20 mouse cellular contexts compared by ENCODE assay signal in genomic region chr9:106311625-106312191, GRCm38 (mm10). TPM values are rescaled to one million over a fixed set of nuclear protein-coding genes. Genes with fewer than 3 reads are reported as not detected.
DNase-seq lines count a peak whose midpoint lies in the region; ATAC-seq and TF ChIP-seq lines count a peak whose summit lies in the region.
"Had no signal": no experiment of that assay in that cellular context is flagged by ENCODE, and none has a peak within 500 bp of the region (broad histone marks: within the 10 kb centered on the region; RNA-seq: fewer than 3 reads in every experiment).

No protein-coding gene starts in this region.

- H3K9ac ChIP-seq in forebrain, embryonic 11.5 days (ENCODE audit: low read length) = no peak overlapping the region
- 0 out of 2 replicates have a peak overlapping the region, but pooled peaks have one; percentile 18 for H3K9ac ChIP-seq in heart, embryonic 11.5 days (ENCODE audit: low read depth, low read length)
- no peak overlapping the region; the same call in 1 of the 2 replicates for H3K9ac ChIP-seq in heart, postnatal 0 days (replicated peaks; ENCODE audit: low read depth, low read length)
- H3K9ac ChIP-seq: forebrain, postnatal 0 days; hindbrain, embryonic 14.5 days; limb, embryonic 12.5 days; liver, postnatal 0 days; midbrain, embryonic 13.5 days had no signal

- H3K9me3 ChIP-seq in forebrain, embryonic 10.5 days = no peaks in the 10 kb centered on the region
- H3K9me3 ChIP-seq in forebrain, embryonic 11.5 days (ENCODE audit: control insufficient read depth, low read length) = no peaks in the 10 kb centered on the region
- no peaks in the 10 kb centered on the region for H3K9me3 ChIP-seq in heart, embryonic 11.5 days (replicated peaks; ENCODE audit: control insufficient read depth, low read length)
- no peaks in the 10 kb centered on the region for H3K9me3 ChIP-seq in heart, postnatal 0 days (replicated peaks; ENCODE audit: control insufficient read depth, low read length)
- H3K9me3 ChIP-seq: limb, embryonic 12.5 days; midbrain, embryonic 13.5 days had no signal

- peaks cover 25% of the 10 kb centered on the region for H3K4me1 ChIP-seq in forebrain, embryonic 10.5 days
- H3K4me1 ChIP-seq in forebrain, embryonic 11.5 days (replicated peaks; ENCODE audit: control insufficient read depth, insufficient read depth, low read length) = no peaks in the 10 kb centered on the region
- H3K4me1 ChIP-seq in heart, embryonic 11.5 days (ENCODE audit: control insufficient read depth, insufficient read depth, low read length) = peaks cover 5% of the 10 kb centered on the region; the same call in 1 of the 2 replicates
- H3K4me1 ChIP-seq in heart, postnatal 0 days (ENCODE audit: control insufficient read depth, insufficient read depth) = peaks cover 10% of the 10 kb centered on the region
- H3K4me1 ChIP-seq: midbrain, embryonic 13.5 days had no signal

- ATAC-seq in forebrain, embryonic 11.5 days (replicated peaks; ENCODE audit: low FRiP score) = no peak
- no peak for ATAC-seq in heart, embryonic 11.5 days (replicated peaks; ENCODE audit: insufficient number of reproducible peaks, low FRiP score, low TSS enrichment)
- ATAC-seq in heart, postnatal 0 days (ENCODE audit: insufficient read depth, low read depth) = peak; percentile 67
- ATAC-seq: forebrain, postnatal 0 days; inflammation-experienced regulatory T-cells, adult 6 months; liver, postnatal 0 days; midbrain, embryonic 13.5 days had no signal

- H3K36me3 ChIP-seq in forebrain, embryonic 10.5 days (replicated peaks) = peaks cover 34% of the 10 kb centered on the region
- H3K36me3 ChIP-seq in forebrain, embryonic 11.5 days (ENCODE audit: control insufficient read depth, insufficient read depth, low read length) = no peaks in the 10 kb centered on the region
- H3K36me3 ChIP-seq in heart, embryonic 11.5 days (ENCODE audit: control insufficient read depth, insufficient read depth, low read length) = no peaks in the 10 kb centered on the region
- H3K36me3 ChIP-seq in heart, postnatal 0 days (replicated peaks; ENCODE audit: control insufficient read depth, insufficient read depth, low read length) = peaks cover 3% of the 10 kb centered on the region; the same call in 1 of the 2 replicates
- H3K36me3 ChIP-seq: midbrain, embryonic 13.5 days had no signal

- intact Hi-C loops in heart, postnatal 10 days (cut with DNase I) = no loop called here

- TF ChIP-seq EP300 in heart, postnatal 0 days (IDR thresholded peaks at IDR 0.05; ENCODE audit: low read depth) = no peak

- no peak for TF ChIP-seq CTCF in layer of hippocampus, adult 2 months (conservative IDR thresholded peaks at IDR 0.05)
- no peak for TF ChIP-seq CTCF in heart, postnatal 0 days (IDR thresholded peaks at IDR 0.05; ENCODE audit: low read depth)

- 76% methylated on average over 10 of the region's 10 CpGs for WGBS in forebrain, embryonic 10.5 days
- 71% methylated on average over 10 of the region's 10 CpGs for WGBS in forebrain, embryonic 11.5 days
- 50% methylated on average over 10 of the region's 10 CpGs for WGBS in heart, embryonic 11.5 days (ENCODE audit: insufficient replicate concordance)
- 35% methylated on average over 10 of the region's 10 CpGs for WGBS in heart, postnatal 0 days

- peak overlapping the region; percentile 32; the same call in 1 of the 2 replicates for H3K27ac ChIP-seq in forebrain, embryonic 10.5 days
- no peak overlapping the region for H3K27ac ChIP-seq in forebrain, embryonic 11.5 days (ENCODE audit: low read depth, low read length)
- H3K27ac ChIP-seq in heart, embryonic 11.5 days (ENCODE audit: low read depth, low read length) = peak overlapping the region; percentile 67
- peak overlapping the region; percentile 8 for H3K27ac ChIP-seq in layer of hippocampus, adult 2 months
- peak overlapping the region; percentile 74 for H3K27ac ChIP-seq in heart, postnatal 0 days (ENCODE audit: low read depth)
- H3K27ac ChIP-seq: hindbrain, embryonic 14.5 days; limb, embryonic 12.5 days; midbrain, embryonic 13.5 days had no signal

- H3K4me2 ChIP-seq in forebrain, embryonic 11.5 days (ENCODE audit: low read depth, low read length, severe bottlenecking) = no peak overlapping the region
- no peak overlapping the region for H3K4me2 ChIP-seq in heart, embryonic 11.5 days
- H3K4me2 ChIP-seq in heart, postnatal 0 days (ENCODE audit: low read depth, low read length) = no peak overlapping the region
- H3K4me2 ChIP-seq: hindbrain, embryonic 14.5 days; limb, embryonic 12.5 days; liver, embryonic 11.5 days; midbrain, embryonic 13.5 days had no signal

- H3K27me3 ChIP-seq in forebrain, embryonic 10.5 days (ENCODE audit: poor library complexity, severe bottlenecking) = no peaks in the 10 kb centered on the region
- no peaks in the 10 kb centered on the region for H3K27me3 ChIP-seq in forebrain, embryonic 11.5 days (ENCODE audit: control insufficient read depth, insufficient read depth, low read length)
- H3K27me3 ChIP-seq in heart, embryonic 11.5 days (ENCODE audit: control insufficient read depth, insufficient read depth, low read length) = no peaks in the 10 kb centered on the region
- H3K27me3 ChIP-seq in heart, postnatal 0 days (ENCODE audit: control insufficient read depth, insufficient read depth, low read length) = no peaks in the 10 kb centered on the region
- H3K27me3 ChIP-seq: limb, embryonic 12.5 days; midbrain, embryonic 13.5 days had no signal

- no peak overlapping the region for H3K4me3 ChIP-seq in forebrain, embryonic 10.5 days
- no peak overlapping the region for H3K4me3 ChIP-seq in forebrain, embryonic 11.5 days (ENCODE audit: low read depth, low read length)
- no peak overlapping the region for H3K4me3 ChIP-seq in heart, embryonic 11.5 days (ENCODE audit: low read depth, low read length)
- no peak overlapping the region for H3K4me3 ChIP-seq in layer of hippocampus, adult 2 months
- no peak overlapping the region for H3K4me3 ChIP-seq in heart, postnatal 0 days (ENCODE audit: low read depth, low read length)
- H3K4me3 ChIP-seq: limb, embryonic 12.5 days; midbrain, embryonic 13.5 days had no signal

- DNase-seq in forebrain, embryonic 10.5 days (ENCODE audit: extremely low spot score, low spot score) = no peak
- DNase-seq in forebrain, embryonic 11.5 days (ENCODE audit: low spot score) = no peak
- DNase-seq in heart, postnatal 10 days = no peak
- no peak for DNase-seq in layer of hippocampus, adult 2 months (ENCODE audit: low spot score in 2 of 2)
- DNase-seq in layer of hippocampus, adult 18-20 months (ENCODE audit: low spot score in 2 of 2) = no peak
- DNase-seq in heart, postnatal 0 days (ENCODE audit: low spot score) = peak; percentile 58
- DNase-seq: adrenal gland, postnatal 25 days; cerebellum, adult 9-10 months; forebrain, postnatal 0 days; kidney, adult 18-20 months; liver, postnatal 0 days; lung, postnatal 10 days; thymus, adult 2 months; thymus, postnatal 4 days had no signal

RNA-seq across cellular contexts. Expression of gene Poc1a, which starts 30.8 kb away (rescaled TPM):
- 42.7 and 46.4 TPM in 2 replicates for polyA plus RNA-seq in forebrain, embryonic 10.5 days (2016; fragmentation: Nextera tagmentation; extraction: Ambion mirVana)
- polyA plus RNA-seq in forebrain, embryonic 11.5 days (2014; fragmentation: Nextera tagmentation; extraction: Ambion mirVana) = 32.5 and 34.9 TPM in 2 replicates
- polyA plus RNA-seq in heart, embryonic 11.5 days (2014; fragmentation: Nextera tagmentation; extraction: Ambion mirVana) = 28.4 and 31.1 TPM in 2 replicates
- total RNA-seq in heart, postnatal 10 days (2021) = 1 to 10 TPM; 6.4 to 7.2 TPM
- total RNA-seq in layer of hippocampus, adult 2 months (2021) = 10 to 100 TPM in 1 of 2 experiments, 1 to 10 TPM in 1; 8.6 to 14.5 TPM
- 10 to 100 TPM; 12.5 to 15.4 TPM for total RNA-seq in layer of hippocampus, adult 18-20 months (2021)
- total RNA-seq in heart, postnatal 0 days (2014; rRNA removed; ENCODE audit: low replicate concordance) = 12.3 and 38.0 TPM in 2 replicates
- 13.6 and 13.8 TPM in 2 replicates for polyA plus RNA-seq in heart, postnatal 0 days (2015; fragmentation: Nextera tagmentation; extraction: Ambion mirVana)

RNA-seq across cellular contexts. Expression of gene Dusp7, which starts 56.7 kb away (rescaled TPM):
- polyA plus RNA-seq in forebrain, embryonic 10.5 days (2016; fragmentation: Nextera tagmentation; extraction: Ambion mirVana) = 17.6 and 18.9 TPM in 2 replicates
- 26.8 and 27.6 TPM in 2 replicates for polyA plus RNA-seq in forebrain, embryonic 11.5 days (2014; fragmentation: Nextera tagmentation; extraction: Ambion mirVana)
- 19.8 and 22.0 TPM in 2 replicates for polyA plus RNA-seq in heart, embryonic 11.5 days (2014; fragmentation: Nextera tagmentation; extraction: Ambion mirVana)
- 10 to 100 TPM; 47.0 to 47.1 TPM for total RNA-seq in heart, postnatal 10 days (2021)
- 10 to 100 TPM; 81.7 to 93.2 TPM for total RNA-seq in layer of hippocampus, adult 2 months (2021)
- 10 to 100 TPM; 93.0 to 94.6 TPM for total RNA-seq in layer of hippocampus, adult 18-20 months (2021)
- 46.9 and 47.7 TPM in 2 replicates for total RNA-seq in heart, postnatal 0 days (2014; rRNA removed; ENCODE audit: low replicate concordance)
- polyA plus RNA-seq in heart, postnatal 0 days (2015; fragmentation: Nextera tagmentation; extraction: Ambion mirVana) = 9.1 and 10.3 TPM in 2 replicates
